Mouse (Mus musculus): ENCODE results near the gene 9530077C05Rik.

DNA sequence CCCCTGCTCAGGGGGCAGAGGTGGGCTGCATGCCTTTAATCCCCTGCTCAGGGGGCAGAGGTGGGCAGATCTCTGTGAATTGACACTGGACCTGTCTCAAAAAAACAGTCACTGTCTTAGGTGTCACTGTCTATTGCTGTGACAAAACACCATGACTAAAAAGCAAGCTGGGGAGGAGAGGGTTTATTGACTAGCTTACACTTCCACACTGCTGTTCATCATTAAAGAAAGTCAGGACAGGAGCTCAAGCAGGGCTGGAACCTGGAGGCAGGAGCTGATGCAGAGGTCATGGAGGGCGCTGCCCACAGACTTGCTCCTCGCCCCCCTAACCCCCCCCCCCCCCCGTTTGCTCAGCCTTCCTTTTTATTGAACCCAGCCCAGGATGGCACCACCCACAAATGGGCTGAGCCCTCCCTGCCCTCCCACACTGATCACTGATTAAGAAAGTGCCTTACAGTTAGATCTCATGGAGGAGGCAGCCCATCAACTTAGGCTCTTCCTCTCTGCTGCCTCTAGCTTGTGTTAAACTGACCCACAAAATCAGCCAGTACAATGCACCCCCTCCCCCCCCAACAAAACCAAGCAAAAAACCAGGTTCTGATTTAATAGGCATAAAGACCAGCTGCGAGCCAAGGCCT is 16.8 kb downstream of the 9530077C05Rik start:
- TF ChIP-seq POLR2A (IDR thresholded peaks at IDR 0.05; ENCODE audit: borderline replicate concordance, extremely low read depth, low read depth, low read length): no peak
- TF ChIP-seq CTCF (IDR thresholded peaks at IDR 0.05; ENCODE audit: insufficient read depth, low read length): no peak

Measured in lung, adult 2 months (tissue).